Mouse (Mus musculus) stomach, postnatal 0 days (tissue): ENCODE results near the gene Zfp526.

Source experiments
- CTCF ChIP-seq: IDR thresholded peaks from 2 replicates; pipeline ENCODE4 v1.5.1; 2016; ENCODE audit warnings: antibody characterized with exemption, low read depth, mild to moderate bottlenecking, moderate library complexity
- EP300 ChIP-seq: optimal IDR thresholded peaks from 2 replicates; pipeline ENCODE3; 2016; ENCODE audit warnings: antibody characterized with exemption

DNA sequence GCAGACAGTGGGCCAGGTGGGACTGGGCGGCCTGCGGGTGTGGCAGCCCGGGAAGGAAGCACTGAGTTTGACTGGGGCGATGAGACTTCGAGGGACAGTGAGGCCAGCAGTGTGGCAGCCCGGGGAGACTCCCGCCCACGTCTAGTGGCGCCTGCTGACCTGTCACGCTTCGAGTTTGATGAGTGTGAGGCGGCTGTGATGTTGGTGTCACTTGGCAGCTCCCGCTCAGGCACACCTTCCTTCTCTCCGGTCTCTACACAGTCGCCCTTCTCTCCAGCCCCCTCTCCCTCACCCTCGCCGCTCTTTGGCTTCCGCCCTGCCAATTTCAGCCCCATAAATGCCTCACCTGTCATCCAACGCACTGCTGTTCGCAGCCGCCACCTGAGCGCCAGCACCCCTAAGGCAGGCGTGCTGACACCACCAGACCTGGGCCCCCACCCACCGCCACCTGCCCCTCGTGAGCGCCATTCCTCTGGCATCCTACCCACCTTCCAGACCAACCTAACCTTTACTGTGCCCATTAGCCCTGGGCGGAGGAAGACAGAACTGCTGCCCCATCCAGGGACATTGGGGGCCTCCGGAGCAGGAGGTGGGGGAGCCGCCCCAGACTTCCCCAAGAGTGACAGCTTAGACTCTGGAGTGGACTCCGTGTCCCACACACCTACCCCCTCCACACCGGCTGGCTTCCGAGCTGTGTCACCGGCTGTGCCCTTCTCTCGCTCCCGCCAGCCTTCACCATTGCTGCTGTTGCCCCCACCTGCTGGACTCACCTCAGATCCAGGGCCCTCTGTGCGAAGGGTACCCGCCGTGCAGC is 51.4 kb downstream of the Zfp526 start:
- TF ChIP-seq CTCF (no peak), EP300 (no peak)
